Mouse (Mus musculus): Measurements from ENCODE around the gene Pdss2.
"Not testable (repeated sequence)": the region's sequence is repeated elsewhere in the genome, so short reads cannot be mapped to it uniquely, and the experiment has no call there.

Gene Pdss2

DNA sequence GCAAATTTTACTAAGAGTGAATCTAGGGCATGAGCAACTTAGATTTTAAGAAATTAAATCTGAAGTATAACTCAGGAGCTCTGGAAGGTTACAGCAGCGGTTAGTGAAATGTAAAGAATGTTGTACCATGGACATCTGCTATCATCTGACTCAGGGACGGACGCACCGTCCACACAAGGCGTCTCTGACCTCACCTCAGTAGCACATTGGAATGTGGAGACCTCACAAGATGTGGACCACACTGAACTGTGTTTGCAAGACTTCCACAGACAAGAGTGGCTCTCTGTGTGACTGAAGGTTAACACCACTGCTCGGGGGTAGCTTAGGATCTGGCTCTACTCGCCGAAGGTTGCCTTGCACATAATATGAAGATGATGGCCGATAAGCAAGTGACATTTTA lies 151.7 kb downstream of the Pdss2 start:
- no peak for DNase-seq (ENCODE audit: low spot score in 2 of 2)

DNA sequence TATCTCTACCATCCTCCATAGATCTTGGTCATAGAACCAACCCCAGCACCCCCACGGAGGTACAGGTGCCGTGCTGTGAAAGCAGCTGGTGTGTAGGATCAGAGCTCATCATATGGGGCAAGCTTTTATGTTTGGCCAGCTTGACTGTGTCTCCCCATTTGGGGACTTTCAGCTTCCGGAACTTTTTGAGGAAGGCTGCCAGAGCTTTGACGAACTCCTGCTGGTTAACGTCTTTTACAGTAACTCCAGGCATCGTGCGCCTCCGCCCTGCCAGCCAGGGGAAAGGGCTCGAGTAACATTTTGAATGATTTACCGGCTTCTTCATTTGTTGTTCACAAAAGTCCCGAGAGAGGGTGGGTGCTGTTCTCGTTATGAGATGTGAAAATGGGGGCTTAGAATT lies 152.4 kb downstream of the Pdss2 start:
- no peak for DNase-seq (ENCODE audit: low spot score in 2 of 2)

DNA sequence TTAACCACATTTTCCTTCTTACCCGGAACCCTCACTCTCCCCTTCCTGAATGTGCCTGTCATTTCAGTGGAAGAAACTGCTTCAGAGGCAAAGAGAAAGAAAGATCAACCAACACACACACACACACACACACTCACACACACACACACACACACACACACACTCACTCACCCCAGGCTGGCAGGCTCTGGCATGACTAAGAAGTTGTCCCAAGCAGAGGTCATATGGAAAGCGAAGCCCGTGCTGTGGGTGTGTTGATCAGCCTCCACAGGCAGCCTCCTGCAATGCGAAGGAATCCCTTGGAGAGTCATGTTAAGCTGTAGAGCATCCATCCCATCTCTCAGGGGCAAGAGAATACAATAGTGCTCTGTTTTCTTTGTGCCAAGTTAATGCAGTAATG lies 154.0 kb downstream of the Pdss2 start:
- DNase-seq (ENCODE audit: low spot score in 2 of 2), result no peak

DNA sequence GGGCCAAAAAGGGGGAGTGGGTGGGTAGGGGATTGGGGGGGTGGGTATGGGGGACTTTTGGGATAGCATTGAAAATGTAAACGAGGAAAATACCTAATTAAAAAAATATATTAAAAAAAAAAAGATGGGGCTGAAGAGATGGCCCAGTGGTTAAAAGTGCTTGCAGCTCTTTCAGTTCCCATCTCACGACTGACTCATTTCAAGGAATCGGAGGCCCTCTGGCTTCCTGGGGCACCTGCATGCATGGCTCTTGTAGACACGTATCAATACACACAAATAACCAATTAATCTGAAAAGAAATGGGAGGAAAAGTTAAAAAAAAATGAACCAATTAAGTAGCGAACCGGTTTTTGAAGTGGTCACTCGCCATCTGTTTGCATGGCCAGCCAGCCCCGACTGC lies 155.5 kb downstream of the Pdss2 start:
- DNase-seq (ENCODE audit: low spot score in 2 of 2), result no peak

DNA sequence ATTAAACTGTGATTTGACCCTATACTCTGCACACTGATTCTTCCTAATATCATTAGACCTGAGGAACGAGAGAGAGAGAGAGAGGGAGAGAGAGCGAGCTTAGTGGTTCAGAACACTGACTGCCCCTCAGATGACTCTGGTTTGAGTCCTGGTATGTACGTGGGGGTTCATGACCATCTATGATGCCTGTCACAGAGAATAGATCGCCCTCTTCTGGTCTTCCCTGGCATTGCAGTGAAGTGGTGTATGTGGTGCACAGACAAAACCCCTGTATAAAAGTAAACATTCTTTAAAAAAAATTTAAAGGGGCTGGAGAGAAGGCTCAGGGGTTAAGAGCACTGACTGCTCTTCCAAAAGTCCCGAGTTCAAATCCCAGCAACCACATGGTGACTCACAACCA lies 157.0 kb downstream of the Pdss2 start:
- peak; percentile 40 to 41 for DNase-seq (ENCODE audit: low spot score in 2 of 2)

DNA sequence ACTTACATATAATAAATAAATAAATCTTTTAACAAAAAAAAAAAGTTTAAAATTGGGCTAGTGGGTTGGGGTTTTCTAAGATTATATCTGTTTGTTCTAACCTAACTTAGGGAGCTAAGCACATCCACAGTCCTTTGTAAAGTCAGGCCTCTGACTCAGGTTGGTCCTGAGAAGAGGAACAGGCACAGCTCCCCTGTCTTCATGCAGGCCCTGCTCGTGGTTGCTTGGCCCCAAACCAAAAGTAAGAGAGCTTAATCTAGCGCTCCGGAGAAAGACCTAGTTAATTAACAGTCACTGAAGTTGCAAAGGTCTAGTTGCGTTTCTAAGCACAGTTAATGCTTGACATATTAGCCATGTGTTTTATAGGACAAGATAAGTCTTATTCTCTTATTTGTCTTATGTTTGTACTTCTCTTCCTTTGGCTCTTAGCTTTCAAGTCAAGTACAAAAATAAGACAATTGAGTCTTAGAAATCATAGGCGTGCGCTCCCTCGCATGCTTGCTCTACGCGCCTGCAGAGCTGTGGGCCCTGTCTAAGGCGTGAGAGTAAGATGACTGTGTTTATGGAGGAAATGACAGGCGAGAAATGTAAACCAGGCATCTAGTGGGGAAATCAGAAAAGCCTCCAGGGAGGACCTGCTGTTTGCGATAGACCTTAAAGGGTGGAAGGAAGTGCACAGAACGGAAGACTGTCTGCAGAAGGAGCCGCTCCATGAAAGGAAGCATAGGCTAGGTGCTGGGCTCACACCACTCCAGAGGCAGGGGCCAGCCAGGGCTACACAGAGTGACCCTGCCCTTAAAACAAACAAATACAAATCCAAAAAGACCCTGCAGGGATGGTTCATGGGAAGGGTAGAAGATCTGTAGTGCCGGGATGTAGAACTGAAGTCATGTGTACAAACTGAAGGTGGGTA lies 157.7 kb downstream of the Pdss2 start:
- no peak for DNase-seq (ENCODE audit: low spot score in 2 of 2)

DNA sequence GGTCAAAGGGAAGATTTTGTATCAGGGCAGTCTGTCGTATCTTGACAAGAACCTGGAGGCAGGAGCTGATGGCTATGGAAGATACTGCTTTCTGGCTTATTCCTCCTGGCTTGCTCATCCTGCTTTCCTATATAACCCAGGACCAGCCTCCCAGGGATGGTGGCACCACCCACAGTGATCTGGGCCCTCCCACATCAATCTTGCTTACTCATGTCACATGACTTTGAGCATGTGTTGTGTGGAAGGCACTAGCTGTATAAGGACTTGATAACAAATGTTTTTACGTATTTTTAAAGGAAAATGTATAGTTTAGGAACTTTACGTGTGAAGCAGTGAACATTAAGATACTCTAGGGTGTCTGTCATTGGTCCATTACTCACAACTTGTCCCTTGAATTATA lies 161.4 kb downstream of the Pdss2 start:
- no peak for DNase-seq (ENCODE audit: low spot score in 2 of 2)

DNA sequence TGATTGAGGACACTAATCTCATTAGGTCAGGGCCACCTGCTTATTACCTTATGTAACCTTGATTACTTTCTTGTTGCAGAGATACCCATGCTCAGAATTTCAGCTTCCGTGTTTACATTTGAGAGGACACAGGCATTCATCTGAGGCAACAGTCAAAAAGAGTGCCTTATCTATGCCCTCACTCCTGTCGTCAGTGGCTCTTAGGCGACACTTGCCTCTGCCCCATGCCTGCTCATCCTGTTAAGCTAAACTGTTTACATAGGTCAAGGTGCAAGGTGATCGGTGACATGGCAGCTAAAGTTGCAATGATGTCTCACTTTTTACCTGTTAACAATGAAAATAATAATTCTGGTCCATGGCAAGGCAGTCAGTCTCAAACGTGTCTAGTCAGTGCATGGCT lies 163.3 kb downstream of the Pdss2 start:
- no peak for DNase-seq (ENCODE audit: low spot score in 2 of 2)

DNA sequence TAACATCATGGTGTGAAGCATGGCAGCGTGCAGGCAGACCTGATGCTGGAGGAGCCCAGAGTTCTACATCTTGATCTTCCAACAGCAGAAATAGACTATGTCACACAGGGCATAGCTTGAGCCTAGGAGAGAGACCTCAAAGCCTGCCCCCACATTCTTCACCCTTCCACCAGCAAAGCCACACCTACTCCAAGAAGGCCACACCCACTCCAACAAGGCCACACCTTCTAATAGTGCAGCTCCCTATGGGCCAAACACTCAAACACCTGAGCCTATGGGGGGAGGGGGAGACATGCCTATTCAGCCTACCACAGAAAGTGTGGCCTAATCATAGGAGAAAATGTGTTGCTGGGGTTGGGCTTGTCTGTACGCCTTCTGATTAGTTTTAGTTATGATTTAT lies 171.6 kb downstream of the Pdss2 start:
- no peak for DNase-seq (ENCODE audit: low spot score in 2 of 2)

DNA sequence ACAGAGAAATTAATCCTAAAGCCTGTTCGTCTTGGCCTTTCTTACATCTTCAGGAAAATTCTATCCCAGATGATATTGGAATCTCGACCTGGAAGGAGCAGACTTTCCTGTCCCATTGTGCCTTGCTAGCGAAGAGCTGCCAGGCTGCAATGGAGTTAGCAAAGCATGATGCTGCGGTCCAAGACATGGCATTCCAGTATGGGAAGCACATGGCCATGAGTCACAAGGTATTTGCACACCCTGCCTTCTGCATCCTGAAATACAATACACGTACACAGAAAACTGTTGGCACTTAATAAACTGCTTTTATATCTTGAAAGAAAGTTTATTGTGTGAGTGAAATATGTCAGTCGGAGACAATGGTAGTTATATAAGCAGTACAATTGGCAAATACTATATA lies 172.5 kb downstream of the Pdss2 start:
- no peak for DNase-seq (ENCODE audit: low spot score in 2 of 2)

DNA sequence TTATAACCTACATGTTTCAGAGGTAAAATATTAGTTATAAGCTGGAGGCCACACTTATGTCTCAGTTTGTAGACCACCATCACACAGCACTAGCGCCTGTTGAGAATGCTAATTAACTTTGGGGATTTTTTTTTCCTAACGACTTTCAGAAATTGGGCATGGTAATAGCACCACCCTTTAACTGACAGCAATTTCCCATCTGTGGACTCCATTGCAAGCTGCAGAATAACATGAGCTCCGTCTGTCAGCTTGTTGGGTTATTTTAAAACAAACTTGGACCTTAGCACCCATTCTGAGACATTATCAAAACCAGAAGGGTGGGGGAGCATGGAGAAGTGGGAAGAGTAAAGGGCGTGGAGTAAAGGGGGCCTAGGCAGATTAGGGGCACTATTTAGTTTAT lies 174.5 kb downstream of the Pdss2 start:
- DNase-seq (ENCODE audit: low spot score in 2 of 2), result no peak

DNA sequence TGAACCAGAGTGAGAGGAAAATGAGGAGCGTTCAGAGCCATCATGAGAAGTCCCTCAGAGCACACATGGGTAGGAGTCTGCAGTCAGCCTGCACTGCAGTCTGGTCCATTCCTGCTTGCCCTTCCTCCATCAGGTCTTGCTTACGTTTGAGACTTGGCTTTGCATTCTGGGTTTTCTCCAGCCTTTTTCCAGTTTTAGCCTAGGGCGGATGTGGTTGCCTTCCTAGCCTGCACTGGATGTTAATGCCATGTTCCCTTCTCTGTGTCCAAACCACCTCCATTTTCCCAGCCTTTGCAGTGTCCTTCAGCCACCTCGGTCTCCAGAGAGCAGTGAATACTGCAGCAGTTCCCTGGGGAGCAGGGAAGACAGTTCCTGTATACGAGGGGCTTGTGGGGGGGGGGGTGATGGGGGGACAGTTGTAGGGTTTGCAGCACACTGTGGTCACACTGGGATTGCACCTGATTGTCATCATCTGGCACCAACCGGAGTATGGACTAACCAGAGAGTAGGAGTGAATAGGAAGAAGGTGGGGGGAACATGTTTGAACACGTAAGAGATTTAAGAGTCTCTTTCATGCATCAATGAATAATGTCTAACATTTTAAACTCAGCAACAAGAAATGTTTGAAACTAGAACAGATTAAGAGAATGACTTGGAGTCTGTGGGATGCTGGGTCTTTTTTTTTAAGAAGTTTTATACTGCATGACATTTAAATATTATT lies 178.5 kb downstream of the Pdss2 start:
- DNase-seq (ENCODE audit: low spot score in 2 of 2), result no peak

DNA sequence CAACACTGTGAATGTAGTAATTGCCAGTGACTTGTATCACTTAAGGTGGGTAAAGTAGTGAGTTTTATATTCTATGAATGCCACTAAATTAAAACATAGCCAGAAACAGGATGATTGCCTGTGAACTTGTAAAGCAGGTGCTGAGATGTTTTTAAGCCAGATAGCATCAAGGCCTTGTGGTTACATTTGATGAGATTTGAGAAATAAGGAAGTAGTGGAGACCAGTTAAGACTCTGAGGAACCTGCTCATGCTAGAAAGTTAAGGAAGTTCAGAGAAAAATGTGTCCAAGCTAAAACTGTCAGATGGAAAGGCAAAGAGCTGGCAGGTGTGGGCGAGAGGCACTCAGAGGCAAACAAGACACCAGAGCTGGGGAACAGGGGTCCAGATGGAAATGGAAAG lies 184.8 kb downstream of the Pdss2 start:
- no peak for DNase-seq (ENCODE audit: low spot score in 2 of 2)

DNA sequence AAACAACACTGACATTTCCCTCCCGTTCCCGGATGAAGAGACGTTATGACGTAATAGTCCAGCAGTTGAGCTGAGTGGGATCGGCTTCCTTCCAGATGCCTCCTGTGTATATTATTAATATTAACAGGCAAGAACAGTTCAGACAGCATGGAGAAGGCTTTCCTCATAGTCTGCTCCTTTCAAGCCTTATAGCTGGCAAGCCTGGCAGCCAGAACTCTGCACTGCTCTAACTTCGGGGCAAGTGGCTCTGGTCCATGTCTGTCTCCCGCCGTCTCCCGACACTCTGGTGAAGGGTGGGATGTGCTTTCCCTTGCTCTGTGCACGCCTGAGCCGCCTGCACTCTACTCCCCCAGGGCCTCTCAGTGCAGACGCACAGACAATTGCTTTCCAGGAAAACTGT lies 185.6 kb downstream of the Pdss2 start:
- DNase-seq (ENCODE audit: low spot score in 2 of 2), result no peak

DNA sequence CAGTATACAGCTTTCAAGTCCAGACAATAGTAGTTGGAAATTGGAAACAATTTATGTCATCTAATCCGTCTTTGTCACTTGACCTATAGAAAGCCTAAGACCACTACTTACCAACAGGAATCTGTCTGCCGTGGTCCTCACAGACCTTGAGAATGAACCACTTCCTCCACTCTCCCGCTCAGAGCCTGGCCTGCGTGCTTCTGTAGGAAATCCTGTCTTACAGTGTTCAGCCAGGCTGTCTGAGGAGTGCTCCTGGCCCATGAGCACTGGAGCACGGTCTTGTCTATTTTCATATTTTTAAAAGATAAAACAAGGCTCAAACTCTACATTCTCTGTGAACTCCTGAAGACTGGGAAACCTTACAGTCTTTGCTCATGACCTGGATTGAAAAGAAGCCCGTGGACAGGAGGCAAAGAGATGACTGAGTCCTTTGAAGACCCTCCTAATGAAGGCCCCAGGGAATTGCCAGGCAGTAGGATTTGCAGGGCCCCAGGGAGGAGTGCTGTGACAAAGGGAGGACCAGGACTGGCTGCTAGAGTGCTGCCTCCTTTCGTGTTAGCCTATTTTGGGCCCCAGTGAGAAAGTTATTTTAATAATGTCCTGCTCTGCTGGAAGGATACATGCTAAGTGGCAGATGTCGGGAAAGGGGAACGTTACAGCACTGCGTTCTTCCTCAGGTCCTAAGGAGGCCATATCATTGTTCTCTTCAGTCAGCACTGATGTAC lies 188.4 kb downstream of the Pdss2 start:
- no peak for DNase-seq (ENCODE audit: low spot score in 2 of 2)

DNA sequence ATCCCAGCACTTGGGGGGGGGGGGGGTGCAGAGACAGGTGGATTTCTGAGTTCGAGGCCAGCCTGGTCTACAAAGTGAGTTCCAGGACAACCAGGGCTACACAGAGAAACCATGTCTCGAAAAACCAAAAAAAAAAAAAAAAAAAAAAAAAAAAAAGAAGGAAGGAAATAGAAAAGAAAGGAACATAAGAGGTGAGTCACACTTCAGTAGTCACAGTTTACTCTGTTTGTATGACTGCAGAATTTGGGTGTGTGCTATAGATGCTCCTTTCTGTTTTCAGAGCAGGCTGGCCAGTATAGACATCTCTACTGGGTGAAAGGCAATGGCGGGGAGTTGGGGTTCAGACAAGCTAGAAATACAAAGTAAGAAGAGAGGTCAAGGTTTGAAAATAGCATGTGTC lies 189.9 kb downstream of the Pdss2 start:
- not testable (repeated sequence) for DNase-seq (ENCODE audit: low spot score in 2 of 2)

DNA sequence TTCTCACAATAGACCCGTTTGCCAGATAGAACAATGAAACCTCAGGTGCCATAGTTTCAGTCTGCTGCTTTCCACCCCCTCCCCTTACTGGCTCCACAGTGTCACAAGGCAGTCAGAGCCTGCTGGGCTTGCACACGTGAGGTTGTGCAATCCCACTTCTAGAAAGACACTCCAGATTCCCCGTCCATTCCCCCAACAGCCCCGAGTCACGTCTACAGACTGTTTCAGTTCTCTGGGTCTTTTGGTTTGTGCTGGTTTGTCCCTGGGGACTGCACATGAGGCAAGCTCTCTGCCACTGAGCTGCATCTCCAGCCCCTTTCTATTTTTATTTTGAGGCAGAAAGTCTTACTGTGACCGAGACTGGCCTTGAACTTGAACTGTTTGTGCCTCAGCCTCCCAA lies 196.1 kb downstream of the Pdss2 start:
- DNase-seq (ENCODE audit: low spot score in 2 of 2), result no peak

DNA sequence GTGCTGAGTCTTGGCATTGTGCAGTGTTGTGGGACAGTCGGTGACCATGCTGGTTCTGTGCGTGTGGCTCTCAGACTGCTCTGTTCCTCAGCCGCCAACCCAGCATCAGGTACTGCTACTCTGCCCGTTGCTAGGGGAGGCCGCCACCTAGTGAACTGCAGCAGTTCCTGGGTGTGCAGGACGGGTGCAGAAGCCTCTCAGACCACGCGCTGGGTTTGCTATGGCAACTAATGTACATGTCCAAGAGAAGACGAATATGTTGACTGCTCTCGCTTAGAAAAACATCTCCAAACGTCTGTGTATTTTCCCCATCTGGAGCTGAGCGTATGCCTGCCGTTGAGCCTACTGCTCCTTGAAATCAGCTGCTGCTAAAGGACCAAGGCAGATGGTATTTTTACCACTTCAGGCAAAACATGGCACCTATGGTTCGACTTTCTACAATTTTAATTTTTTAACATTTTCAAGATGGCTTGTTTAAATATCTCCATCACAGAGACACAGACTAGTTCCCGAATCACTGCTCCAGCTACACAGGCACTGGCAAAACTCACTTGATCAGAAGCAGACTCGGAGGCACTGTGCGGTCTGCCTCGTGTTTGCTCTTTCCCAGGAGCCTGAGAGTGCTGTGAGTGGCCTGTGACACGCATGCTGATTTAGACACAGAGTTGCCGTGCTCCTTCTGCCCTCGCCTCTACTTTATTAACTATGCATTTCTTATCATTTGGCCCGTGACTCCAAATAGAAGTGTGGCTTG lies 199.6 kb downstream of the Pdss2 start:
- DNase-seq (ENCODE audit: low spot score in 2 of 2), result peak; percentile 51 to 52

DNA sequence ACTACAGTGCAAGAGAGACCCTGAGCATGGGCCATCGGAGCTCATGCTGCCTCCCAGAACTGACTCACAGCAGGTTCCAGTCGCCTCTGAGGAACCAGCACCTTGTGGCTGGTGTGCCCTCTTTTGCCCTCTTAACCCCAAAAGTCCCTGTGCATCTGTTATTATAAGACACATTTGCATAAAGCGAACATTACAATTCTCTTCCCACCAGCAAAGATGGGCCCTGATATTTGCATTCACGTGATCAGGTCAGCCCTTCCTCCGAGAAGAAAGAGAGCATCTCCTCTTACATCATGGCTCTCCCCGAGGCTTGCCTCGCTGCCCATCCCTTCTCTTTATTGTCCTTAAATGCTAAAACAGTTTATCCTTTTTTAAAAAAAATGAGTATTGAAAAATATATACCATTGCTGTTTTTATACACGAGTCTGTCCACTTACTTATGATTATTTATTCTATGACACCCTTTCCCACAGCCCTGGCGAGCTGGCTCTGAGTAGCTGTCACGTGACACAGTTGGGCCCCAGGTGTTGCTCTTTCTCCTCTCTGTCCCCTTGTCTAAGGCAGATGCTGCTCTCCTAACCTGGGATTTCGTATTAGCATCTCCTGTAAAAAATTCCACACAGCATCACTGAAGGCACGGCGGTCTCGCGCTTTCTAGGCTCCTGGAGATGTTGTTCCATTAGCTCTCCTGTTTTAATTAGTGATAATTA lies 200.9 kb downstream of the Pdss2 start:
- DNase-seq (ENCODE audit: low spot score in 2 of 2), result no peak

DNA sequence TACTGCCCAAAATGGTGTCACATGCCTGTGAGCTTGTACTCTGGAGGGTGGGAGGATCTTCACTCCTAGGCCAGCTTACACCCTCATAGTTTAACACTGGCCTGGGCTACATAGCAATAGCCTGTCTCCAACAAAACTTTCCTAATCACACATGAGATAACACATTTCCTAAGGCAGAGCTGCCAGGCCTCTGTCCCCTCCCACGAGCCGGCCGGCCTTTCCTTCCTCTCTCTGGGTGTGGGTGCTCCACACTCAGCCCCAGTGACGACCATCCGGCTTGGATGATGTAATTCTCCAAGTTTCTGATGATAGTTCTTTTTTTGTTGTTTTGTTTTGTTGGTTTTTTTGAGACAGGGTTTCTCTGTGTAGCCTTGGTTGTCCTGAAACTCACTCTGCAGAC lies 203.3 kb downstream of the Pdss2 start:
- DNase-seq (ENCODE audit: low spot score in 2 of 2), result no peak

DNA sequence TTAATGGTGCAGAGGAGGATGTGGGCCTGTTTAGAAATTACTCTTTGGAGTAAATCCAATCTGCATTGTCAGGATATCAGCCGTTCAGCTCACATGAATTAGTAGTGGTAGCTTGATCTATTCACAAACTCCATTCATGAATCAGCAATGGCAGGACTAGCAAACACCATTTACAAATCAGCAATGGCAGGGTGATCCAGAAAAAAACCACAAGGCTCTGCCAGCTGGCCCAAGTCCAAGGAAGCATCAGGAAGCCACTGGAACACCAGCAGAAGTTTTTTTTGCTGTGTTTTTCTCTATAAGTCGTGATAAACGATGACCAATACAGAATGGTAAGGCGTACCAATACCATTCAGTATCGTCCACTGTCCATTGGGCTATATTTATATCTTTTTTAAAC lies 209.3 kb downstream of the Pdss2 start:
- no peak for DNase-seq (ENCODE audit: low spot score in 2 of 2)
